Mouse (Mus musculus) embryonic fibroblast, embryonic 13.5 days (primary cell): ENCODE results near the gene Fads2. TPM values are rescaled to one million over a fixed set of nuclear protein-coding genes. Genes with fewer than 3 reads are reported as not detected.

Experiments used
- H3K27ac ChIP-seq: 2 replicates; pipeline ENCODE4 v1.5.1; 2012; ENCODE audit warnings: low read length, control low read depth, inconsistent platforms; ENCODE audit not compliant: insufficient read depth
- H3K4me1 ChIP-seq: 2 replicates; pipeline ENCODE4 v1.6.1; 2011; ENCODE audit warnings: low read length; ENCODE audit not compliant: control insufficient read depth, insufficient read depth
- H3K4me3 ChIP-seq: 2 replicates; pipeline ENCODE4 v1.5.1; 2011; ENCODE audit warnings: mild to moderate bottlenecking, control low read depth, low read length; ENCODE audit not compliant: insufficient read depth
- CTCF ChIP-seq: IDR thresholded peaks from 2 replicates; pipeline ENCODE4 v1.5.1; 2011; ENCODE audit warnings: mild to moderate bottlenecking, control low read depth, low read length, moderate library complexity, borderline replicate concordance; ENCODE audit not compliant: insufficient read depth
- POLR2A ChIP-seq: IDR thresholded peaks from 2 replicates; pipeline ENCODE4 v1.6.1; 2011; ENCODE audit warnings: low read depth, mild to moderate bottlenecking, control low read depth, low read length, moderate library complexity
- polyA plus RNA-seq: library from polyadenylated mRNA; stranded (reverse); fragments of >200 nt; gene quantifications from 2 replicates; pipeline ENCODE4 v1.2.4, GENCODE M21; 2011; ENCODE audit warnings: low read depth; ENCODE audit not compliant: missing spikeins, insufficient read length

Fads2 gene
- polyA plus RNA-seq, 1 experiment = 86.3 TPM

- H3K4me1 ChIP-seq = no peaks in the 10 kb centered on the region
- no peak for TF ChIP-seq POLR2A
- no peak for TF ChIP-seq CTCF
- no peak overlapping the region for H3K4me3 ChIP-seq
- H3K27ac ChIP-seq = no peak overlapping the region
Observed at GRCm38 (mm10) chr19:10080384-10080783, 21.2 kb downstream of the Fads2 start.

GRCm38 (mm10) chr19:10078392-10078791 lies 23.2 kb downstream of the Fads2 start:
- Histone ChIP-seq H3K27ac (no peak overlapping the region), H3K4me3 (no peak overlapping the region), H3K4me1 (no peaks in the 10 kb centered on the region)
- no peak for TF ChIP-seq POLR2A
- no peak for TF ChIP-seq CTCF

DNA sequence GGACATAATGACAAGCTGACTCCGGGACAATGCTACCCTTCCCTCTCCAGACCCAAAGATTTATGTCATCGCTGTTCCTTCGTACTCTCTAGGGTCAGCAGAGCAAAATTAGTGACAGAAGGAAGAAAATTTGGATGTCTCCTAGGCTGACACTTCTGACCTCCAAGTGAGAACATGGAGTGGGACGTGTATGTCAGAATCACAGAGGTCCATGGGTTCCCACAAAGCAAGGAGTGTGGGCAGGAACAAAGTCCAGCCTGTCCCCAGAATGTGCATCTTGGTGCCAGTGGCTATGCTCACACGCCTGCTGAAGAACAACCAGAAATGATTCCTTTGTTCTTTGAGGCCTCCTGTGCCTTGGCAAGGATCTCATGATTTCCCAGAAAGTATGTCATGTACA lies 28.4 kb downstream of the Fads2 start:
- TF ChIP-seq CTCF = no peak
- TF ChIP-seq POLR2A = no peak
- Histone ChIP-seq H3K4me1 (no peaks in the 10 kb centered on the region), H3K4me3 (no peak overlapping the region), H3K27ac (no peak overlapping the region)

DNA sequence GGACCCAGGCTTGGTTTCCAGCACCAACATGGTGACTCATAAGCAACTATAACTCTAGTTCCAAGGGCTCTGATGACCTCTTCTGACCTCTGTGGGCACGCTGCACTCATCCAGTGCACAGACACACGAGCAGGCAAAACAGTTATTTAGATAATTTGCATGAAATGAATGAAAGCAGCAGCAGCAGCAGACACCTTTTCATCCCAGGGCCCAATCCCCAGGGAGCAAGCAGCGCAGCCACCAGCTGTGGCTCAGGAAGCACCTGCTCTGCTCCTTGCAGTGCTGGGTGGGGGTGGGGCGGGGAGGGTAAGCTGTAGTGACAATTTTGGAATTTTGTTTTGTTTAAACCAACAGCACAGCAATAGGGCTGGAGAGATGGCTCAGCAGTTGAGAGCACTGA lies 29.7 kb downstream of the Fads2 start:
- H3K27ac ChIP-seq = no peak overlapping the region
- TF ChIP-seq CTCF = no peak
- TF ChIP-seq POLR2A = no peak
- H3K4me1 ChIP-seq = no peaks in the 10 kb centered on the region
- H3K4me3 ChIP-seq = no peak overlapping the region

DNA sequence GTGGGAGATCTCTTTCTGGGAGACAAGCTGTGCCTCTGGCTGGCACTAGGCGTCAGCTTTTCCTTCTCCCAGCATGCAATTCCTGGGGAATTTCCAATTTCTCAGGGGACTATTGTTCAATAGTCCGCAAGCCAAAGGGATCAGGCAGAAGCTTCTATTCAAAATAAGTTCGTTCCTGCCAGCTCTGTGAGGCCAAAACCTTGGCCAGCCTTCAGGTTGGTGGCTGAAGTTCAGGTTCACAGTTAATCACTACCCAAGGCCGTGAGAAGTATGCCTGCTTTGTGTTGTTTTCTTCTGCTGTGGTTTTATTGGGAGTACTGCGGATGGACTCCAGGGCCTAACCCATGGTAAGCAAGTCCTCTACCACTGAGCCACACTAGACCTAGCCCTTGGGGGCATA lies 30.4 kb downstream of the Fads2 start:
- TF ChIP-seq CTCF (no peak), POLR2A (no peak)
- Histone ChIP-seq H3K4me1 (no peaks in the 10 kb centered on the region), H3K4me3 (no peak overlapping the region), H3K27ac (no peak overlapping the region)

DNA sequence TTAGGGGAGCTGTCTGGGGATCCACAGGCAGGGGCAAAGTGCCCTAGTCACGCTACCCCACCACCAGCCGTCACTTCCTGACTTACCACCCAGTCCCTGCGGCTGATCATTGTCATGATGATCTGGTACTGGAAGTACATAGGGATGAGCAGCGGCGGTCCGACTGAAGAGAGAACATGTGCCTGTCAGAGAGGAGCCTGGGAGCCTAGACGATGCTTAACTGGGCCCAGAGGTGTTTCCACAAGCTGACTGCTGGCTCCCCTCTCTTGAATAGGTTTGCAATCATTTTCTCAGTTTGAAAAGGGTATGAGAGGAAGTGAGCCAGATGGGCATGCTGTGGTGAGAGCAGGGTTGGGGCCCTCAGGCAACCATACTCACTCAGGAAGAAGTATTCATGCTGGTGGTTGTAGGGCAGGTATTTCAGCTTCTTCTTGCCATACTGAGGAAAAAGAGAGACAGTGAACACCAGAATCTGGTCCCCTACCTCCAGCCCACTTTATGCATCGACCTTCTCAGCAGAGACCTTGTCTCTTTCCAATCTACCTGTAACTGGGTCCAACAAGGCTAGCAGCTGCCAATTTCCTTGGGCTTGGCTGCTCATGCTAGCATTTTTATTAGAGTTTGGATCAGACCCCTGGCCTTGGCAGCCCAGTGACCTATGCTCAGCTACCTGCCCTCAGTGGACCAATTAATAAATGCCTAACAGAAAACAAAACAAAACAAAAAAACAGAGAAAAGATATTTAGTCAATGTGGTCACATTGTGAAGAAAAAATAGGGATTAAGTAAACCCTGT lies 31.2 kb downstream of the Fads2 start:
- Histone ChIP-seq H3K4me1 (no peaks in the 10 kb centered on the region), H3K27ac (no peak overlapping the region), H3K4me3 (no peak overlapping the region)
- TF ChIP-seq CTCF = no peak
- no peak for TF ChIP-seq POLR2A

DNA sequence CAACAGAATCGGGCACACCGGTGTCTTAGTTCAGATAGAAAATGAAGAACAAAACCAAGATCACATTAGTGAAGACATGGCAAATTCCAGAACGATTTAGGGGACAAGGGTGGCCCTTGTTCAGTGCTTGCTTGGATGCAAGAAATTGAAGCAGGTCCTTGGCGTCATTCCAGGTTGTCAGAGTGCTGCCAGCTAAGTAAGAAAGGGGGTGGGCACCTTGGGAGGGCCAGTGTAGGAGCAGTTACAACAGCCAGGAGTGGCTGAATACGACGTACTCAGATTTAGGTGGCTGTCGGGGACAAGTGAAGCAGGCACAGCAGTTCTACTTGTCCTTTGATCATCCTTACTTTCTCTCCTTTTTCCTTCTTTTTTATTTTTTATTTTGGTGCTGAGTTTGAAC lies 33.8 kb downstream of the Fads2 start:
- no peak overlapping the region for H3K27ac ChIP-seq
- no peak overlapping the region for H3K4me3 ChIP-seq
- no peaks in the 10 kb centered on the region for H3K4me1 ChIP-seq
- TF ChIP-seq POLR2A (no peak), CTCF (no peak)

DNA sequence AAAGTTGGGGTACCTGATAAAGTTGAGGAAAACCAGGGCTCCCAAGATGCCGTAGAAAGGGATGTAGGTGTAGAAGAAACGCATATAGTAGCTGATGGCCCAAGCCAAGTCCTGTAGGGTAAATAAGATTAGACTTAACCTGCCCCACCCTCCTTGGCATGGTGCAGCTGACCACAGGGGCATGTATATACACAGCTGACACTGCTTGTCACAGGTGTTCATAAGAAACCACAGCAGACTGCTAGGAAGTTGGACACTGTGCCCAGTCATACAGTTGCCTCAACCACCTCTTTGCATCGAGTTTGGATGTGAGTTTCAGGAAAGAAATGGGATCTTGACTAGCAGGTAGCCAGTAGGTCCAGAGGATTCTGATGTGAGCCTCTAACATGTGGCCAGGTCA lies 35.0 kb downstream of the Fads2 start:
- Histone ChIP-seq H3K27ac (no peak overlapping the region), H3K4me1 (no peaks in the 10 kb centered on the region), H3K4me3 (no peak overlapping the region)
- TF ChIP-seq CTCF (no peak), POLR2A (no peak)

DNA sequence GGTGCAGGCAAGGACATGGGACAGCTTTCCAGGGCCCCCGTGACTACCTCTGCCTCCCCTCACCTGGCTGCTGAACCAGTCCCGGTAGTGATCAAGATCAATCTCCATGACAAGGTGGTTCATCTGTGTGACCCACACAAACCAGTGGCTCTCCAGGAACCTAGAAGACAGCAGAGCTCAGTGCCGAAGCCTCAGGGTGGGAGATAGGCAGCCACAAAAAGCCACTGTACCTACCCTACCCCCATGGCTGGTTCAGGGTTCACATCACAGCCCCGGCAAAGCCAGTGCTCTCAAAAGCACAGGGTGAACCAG lies 35.4 kb downstream of the Fads2 start:
- H3K4me3 ChIP-seq = no peak overlapping the region
- H3K4me1 ChIP-seq = no peaks in the 10 kb centered on the region
- H3K27ac ChIP-seq = no peak overlapping the region
- TF ChIP-seq CTCF (no peak), POLR2A (no peak)

GRCm38 (mm10) chr19:10065465-10066188 lies 35.9 kb downstream of the Fads2 start:
- no peak overlapping the region for H3K4me3 ChIP-seq
- no peaks in the 10 kb centered on the region for H3K4me1 ChIP-seq
- TF ChIP-seq CTCF (no peak), POLR2A (no peak)
- no peak overlapping the region for H3K27ac ChIP-seq
